Mouse (Mus musculus): ENCODE results near the gene Cct5. TPM values are rescaled to one million over a fixed set of nuclear protein-coding genes. Genes with fewer than 3 reads are reported as not detected.

Cct5 gene
- polyA plus RNA-seq, 1 experiment from 2014 or later = 566 TPM

DNA sequence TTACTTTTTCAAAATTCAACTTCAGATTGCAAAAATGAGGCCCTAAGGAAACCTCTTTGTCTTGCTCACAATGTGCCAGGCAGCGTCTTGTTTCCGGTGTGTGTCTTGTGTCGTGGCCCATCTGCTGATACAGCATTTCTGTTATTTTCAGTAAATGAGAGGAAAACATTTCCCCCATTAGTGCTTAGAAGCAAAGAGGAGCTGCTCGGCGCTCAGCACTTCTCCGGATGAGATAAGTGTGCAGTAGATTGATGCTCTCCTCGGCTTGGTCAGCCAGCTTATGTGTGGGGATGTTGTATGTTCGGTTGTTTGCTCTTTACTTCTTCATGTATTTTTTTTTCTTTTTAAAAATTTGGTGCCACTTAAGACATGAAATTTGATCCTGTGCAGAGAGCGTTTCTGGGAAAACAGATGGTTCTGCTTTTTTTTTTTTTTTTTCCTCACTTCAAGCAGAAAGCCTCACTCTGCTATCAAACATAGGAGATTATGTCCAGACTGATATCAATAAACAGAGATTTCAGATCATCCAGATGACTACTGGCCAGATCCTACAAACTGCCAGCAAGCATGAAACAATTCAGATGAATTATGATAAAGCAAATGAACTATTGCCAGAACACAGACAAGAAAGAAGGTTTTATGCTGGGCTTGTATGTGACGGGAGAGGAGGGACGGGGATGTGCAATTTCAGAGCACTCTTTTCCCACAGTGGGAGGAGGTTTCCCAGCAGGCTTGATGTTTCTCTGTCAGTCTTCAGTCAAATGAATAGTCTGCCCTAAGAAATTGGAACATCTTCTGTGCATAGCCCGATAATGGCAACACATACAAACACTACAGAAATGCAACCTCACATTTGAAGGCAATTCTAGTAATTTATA is 25.9 kb upstream of the Cct5 start:
- Histone ChIP-seq H3K27ac (peak overlapping the region; percentile 73), H3K9me3 (no peaks in the 10 kb centered on the region), H3K27me3 (no peaks in the 10 kb centered on the region), H3K4me2 (peak overlapping the region; percentile 21; the same call in 1 of the 2 replicates), H3K4me3 (no peak overlapping the region), H3K36me3 (peaks cover 8% of the 10 kb centered on the region), H3K9ac (no peak overlapping the region), H3K4me1 (peaks cover 25% of the 10 kb centered on the region)
- 18% methylated on average over 12 of the region's 12 CpGs for WGBS
- ATAC-seq (ENCODE audit: insufficient number of reproducible peaks, insufficient read depth, low FRiP score, low TSS enrichment, low read depth) = no peak

- Histone ChIP-seq H3K27ac (no peak overlapping the region), H3K9me3 (no peaks in the 10 kb centered on the region), H3K9ac (no peak overlapping the region), H3K27me3 (no peaks in the 10 kb centered on the region), H3K4me3 (no peak overlapping the region), H3K4me1 (no peaks in the 10 kb centered on the region), H3K4me2 (no peak overlapping the region), H3K36me3 (peaks cover 45% of the 10 kb centered on the region)
- 83% methylated on average over 8 of the region's 8 CpGs for WGBS
- no peak for ATAC-seq (ENCODE audit: insufficient number of reproducible peaks, insufficient read depth, low FRiP score, low TSS enrichment, low read depth)
Measured at GRCm38 (mm10) chr15:31619521-31619920, 17.9 kb upstream of the Cct5 start.

GRCm38 (mm10) chr15:31617261-31617660 is 15.7 kb upstream of the Cct5 start:
- H3K4me1 ChIP-seq = no peaks in the 10 kb centered on the region
- H3K9me3 ChIP-seq = no peaks in the 10 kb centered on the region
- WGBS = 86% methylated on average over 9 of the region's 9 CpGs
- H3K4me2 ChIP-seq = no peak overlapping the region
- H3K4me3 ChIP-seq = no peak overlapping the region
- no peak overlapping the region for H3K9ac ChIP-seq
- ATAC-seq (ENCODE audit: insufficient number of reproducible peaks, insufficient read depth, low FRiP score, low TSS enrichment, low read depth) = no peak
- H3K36me3 ChIP-seq = peaks cover 37% of the 10 kb centered on the region
- H3K27me3 ChIP-seq = no peaks in the 10 kb centered on the region
- H3K27ac ChIP-seq = no peak overlapping the region

DNA sequence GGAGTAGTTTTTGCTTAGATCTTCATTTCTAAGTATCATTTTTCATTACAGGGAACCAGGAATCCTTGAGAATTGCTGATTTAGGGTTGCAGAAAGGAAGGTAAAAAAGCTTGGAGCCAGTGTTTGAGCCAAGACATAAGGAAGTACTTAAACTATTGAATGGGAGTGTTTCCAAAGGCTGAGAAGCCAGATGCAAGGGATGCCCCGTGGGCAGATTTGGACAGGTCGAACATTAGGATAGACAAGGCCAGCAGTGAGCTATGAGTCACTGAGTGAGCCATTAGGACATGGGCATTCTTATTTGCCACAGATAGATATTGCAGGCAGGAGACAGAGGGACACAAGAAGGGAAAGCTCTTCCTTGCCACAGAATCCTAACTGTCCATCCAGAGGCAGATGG is 13.1 kb upstream of the Cct5 start:
- Histone ChIP-seq H3K9ac (no peak overlapping the region), H3K4me2 (no peak overlapping the region), H3K4me3 (no peak overlapping the region), H3K27ac (no peak overlapping the region), H3K27me3 (no peaks in the 10 kb centered on the region), H3K36me3 (peaks cover 30% of the 10 kb centered on the region), H3K9me3 (no peaks in the 10 kb centered on the region), H3K4me1 (peaks cover 8% of the 10 kb centered on the region; the same call in 1 of the 2 replicates)
- ATAC-seq (ENCODE audit: insufficient number of reproducible peaks, insufficient read depth, low FRiP score, low TSS enrichment, low read depth) = no peak
- WGBS = 31% methylated on average over 2 of the region's 2 CpGs

- Histone ChIP-seq H3K9me3 (no peaks in the 10 kb centered on the region), H3K4me3 (no peak overlapping the region), H3K27ac (no peak overlapping the region), H3K9ac (no peak overlapping the region), H3K4me1 (peaks cover 8% of the 10 kb centered on the region; the same call in 1 of the 2 replicates), H3K36me3 (peaks cover 26% of the 10 kb centered on the region), H3K4me2 (no peak overlapping the region), H3K27me3 (no peaks in the 10 kb centered on the region)
- ATAC-seq (ENCODE audit: insufficient number of reproducible peaks, insufficient read depth, low FRiP score, low TSS enrichment, low read depth) = no peak
- WGBS = 85% methylated on average over 6 of the region's 6 CpGs
Measured at GRCm38 (mm10) chr15:31613826-31614453, 12.3 kb upstream of the Cct5 start.

DNA sequence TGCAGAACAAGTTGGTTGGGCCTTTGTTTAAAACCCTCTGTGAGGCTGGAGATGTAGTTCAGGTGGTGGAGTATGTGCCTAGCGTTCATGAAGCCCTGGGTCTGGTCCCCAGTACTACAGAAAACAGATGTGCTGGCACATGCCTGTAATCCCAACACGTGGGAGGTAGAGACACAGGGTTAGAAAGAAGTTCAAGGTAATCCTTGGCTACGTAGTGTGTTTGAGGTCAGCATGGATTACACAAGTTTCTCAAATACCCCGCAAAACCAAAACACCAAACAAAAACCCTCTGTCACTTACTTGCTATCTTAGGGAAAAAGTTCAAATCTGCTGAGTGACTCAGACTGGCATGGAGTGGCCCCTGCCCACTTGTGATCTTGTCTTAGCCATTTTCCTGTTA is 10.4 kb upstream of the Cct5 start:
- no peak overlapping the region for H3K27ac ChIP-seq
- ATAC-seq (ENCODE audit: insufficient number of reproducible peaks, insufficient read depth, low FRiP score, low TSS enrichment, low read depth) = no peak
- 65% methylated on average over 4 of the region's 4 CpGs for WGBS
- H3K4me2 ChIP-seq = no peak overlapping the region
- no peaks in the 10 kb centered on the region for H3K9me3 ChIP-seq
- H3K9ac ChIP-seq = no peak overlapping the region
- H3K36me3 ChIP-seq = peaks cover 11% of the 10 kb centered on the region
- peaks cover 8% of the 10 kb centered on the region; the same call in 1 of the 2 replicates for H3K4me1 ChIP-seq
- H3K27me3 ChIP-seq = no peaks in the 10 kb centered on the region
- H3K4me3 ChIP-seq = no peak overlapping the region

DNA sequence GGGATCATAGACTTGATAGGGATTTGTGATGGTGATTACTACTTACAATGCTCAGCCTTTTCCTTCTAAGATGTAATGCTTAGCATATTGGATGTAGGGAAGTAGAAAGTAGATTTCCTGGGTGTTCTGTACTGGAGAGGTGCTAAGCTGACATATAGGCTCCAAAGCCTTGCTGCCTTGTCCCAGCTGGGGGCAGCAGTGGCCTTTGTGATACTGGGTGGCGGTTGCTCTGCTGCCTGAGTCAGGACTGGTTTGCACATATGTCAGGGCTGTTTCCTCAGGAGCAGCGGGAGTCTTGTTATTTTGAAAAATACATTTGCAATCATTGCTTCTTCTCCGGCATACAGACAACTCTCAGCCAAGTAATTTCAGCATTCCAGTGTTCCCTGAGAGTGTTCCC is 9.4 kb upstream of the Cct5 start:
- 41% methylated on average over 3 of the region's 3 CpGs for WGBS
- no peak overlapping the region for H3K4me2 ChIP-seq
- ATAC-seq (ENCODE audit: insufficient number of reproducible peaks, insufficient read depth, low FRiP score, low TSS enrichment, low read depth) = no peak
- H3K4me3 ChIP-seq = no peak overlapping the region
- H3K9ac ChIP-seq = no peak overlapping the region
- no peaks in the 10 kb centered on the region for H3K9me3 ChIP-seq
- no peak overlapping the region for H3K27ac ChIP-seq
- no peaks in the 10 kb centered on the region for H3K27me3 ChIP-seq
- H3K4me1 ChIP-seq = peaks cover 8% of the 10 kb centered on the region; the same call in 1 of the 2 replicates
- H3K36me3 ChIP-seq = peaks cover 5% of the 10 kb centered on the region

- Histone ChIP-seq H3K36me3 (peaks cover 5% of the 10 kb centered on the region), H3K9ac (no peak overlapping the region), H3K4me1 (peaks cover 14% of the 10 kb centered on the region), H3K4me2 (no peak overlapping the region), H3K4me3 (no peak overlapping the region), H3K9me3 (no peaks in the 10 kb centered on the region), H3K27ac (no peak overlapping the region), H3K27me3 (no peaks in the 10 kb centered on the region)
- 74% methylated on average over 6 of the region's 6 CpGs for WGBS
- ATAC-seq (ENCODE audit: insufficient number of reproducible peaks, insufficient read depth, low FRiP score, low TSS enrichment, low read depth) = no peak
Measured at GRCm38 (mm10) chr15:31606821-31607220, 5.2 kb upstream of the Cct5 start.

DNA sequence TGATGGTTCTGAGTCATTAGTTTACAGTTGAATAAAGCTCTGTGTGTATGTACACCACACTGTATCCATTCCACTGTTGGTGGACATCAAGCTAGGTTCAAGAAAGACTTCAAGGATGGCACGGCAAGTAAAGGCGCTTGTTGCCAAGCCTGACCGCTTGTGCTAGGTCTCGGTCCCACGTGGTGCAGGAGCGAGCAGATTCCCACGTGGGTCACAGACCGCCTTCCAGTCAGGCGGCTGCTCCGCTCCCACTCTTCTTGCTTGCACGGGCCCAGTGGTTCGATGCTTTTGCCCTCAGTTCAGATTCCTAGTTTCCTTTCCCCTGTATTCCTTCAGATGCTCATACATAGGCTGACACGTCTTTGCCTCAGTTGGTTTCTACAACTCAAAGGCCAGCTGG is 1.5 kb upstream of the Cct5 start:
- Histone ChIP-seq H3K36me3 (no peaks in the 10 kb centered on the region), H3K4me2 (peak overlapping the region; percentile 63), H3K9ac (peak overlapping the region; percentile 98; the same call in 1 of the 2 replicates), H3K27me3 (no peaks in the 10 kb centered on the region), H3K27ac (no peak overlapping the region), H3K9me3 (no peaks in the 10 kb centered on the region), H3K4me1 (peaks cover 28% of the 10 kb centered on the region), H3K4me3 (peak overlapping the region; percentile 96)
- ATAC-seq (ENCODE audit: insufficient number of reproducible peaks, insufficient read depth, low FRiP score, low TSS enrichment, low read depth) = no peak
- 84% methylated on average over 13 of the region's 13 CpGs for WGBS

- peaks cover 28% of the 10 kb centered on the region for H3K4me1 ChIP-seq
- H3K36me3 ChIP-seq = peaks cover 5% of the 10 kb centered on the region
- peak overlapping the region; percentile 96 for H3K4me3 ChIP-seq
- H3K27ac ChIP-seq = peak overlapping the region; percentile 94
- peak overlapping the region; percentile 63 for H3K4me2 ChIP-seq
- no peaks in the 10 kb centered on the region for H3K27me3 ChIP-seq
- H3K9ac ChIP-seq = peak overlapping the region; percentile 98
- H3K9me3 ChIP-seq = no peaks in the 10 kb centered on the region
- ATAC-seq (ENCODE audit: insufficient number of reproducible peaks, insufficient read depth, low FRiP score, low TSS enrichment, low read depth) = peak; percentile 56; the same call in 1 of the 2 replicates
- WGBS = 3% methylated on average over 15 of the region's 15 CpGs
Measured at GRCm38 (mm10) chr15:31602426-31602825, 822 bp upstream of the Cct5 start.

GRCm38 (mm10) chr15:31601279-31601645 is 342 bp downstream of the Cct5 start:
- H3K36me3 ChIP-seq = peaks cover 17% of the 10 kb centered on the region
- WGBS = under 1% methylated on average over 33 of the region's 33 CpGs
- no peaks in the 10 kb centered on the region for H3K9me3 ChIP-seq
- H3K4me1 ChIP-seq = peaks cover 28% of the 10 kb centered on the region
- H3K4me2 ChIP-seq = peak overlapping the region; percentile 95
- peak overlapping the region; percentile 96 for H3K4me3 ChIP-seq
- H3K27me3 ChIP-seq = no peaks in the 10 kb centered on the region
- peak; percentile 71 for ATAC-seq (ENCODE audit: insufficient number of reproducible peaks, insufficient read depth, low FRiP score, low TSS enrichment, low read depth)
- peak overlapping the region; percentile 85 for H3K27ac ChIP-seq
- peak overlapping the region; percentile 98 for H3K9ac ChIP-seq

GRCm38 (mm10) chr15:31599834-31600233 is 1.8 kb downstream of the Cct5 start:
- ATAC-seq (ENCODE audit: insufficient number of reproducible peaks, insufficient read depth, low FRiP score, low TSS enrichment, low read depth) = no peak
- Histone ChIP-seq H3K4me2 (peak overlapping the region; percentile 95), H3K4me3 (peak overlapping the region; percentile 96), H3K9ac (0 out of 2 replicates have a peak overlapping the region, but pooled peaks have one; percentile 98), H3K27ac (no peak overlapping the region), H3K9me3 (no peaks in the 10 kb centered on the region), H3K36me3 (peaks cover 31% of the 10 kb centered on the region), H3K4me1 (peaks cover 28% of the 10 kb centered on the region), H3K27me3 (no peaks in the 10 kb centered on the region)
- WGBS = 74% methylated on average over 4 of the region's 4 CpGs

Data from embryonic facial prominence, embryonic 13.5 days (tissue).